Mouse (Mus musculus): ENCODE measurements around the gene Ebf3.

- TF ChIP-seq CTCF (IDR thresholded peaks at IDR 0.05; ENCODE audit: control insufficient read depth, insufficient read depth, low read length): no peak
- TF ChIP-seq POLR2A (IDR thresholded peaks at IDR 0.05; ENCODE audit: borderline replicate concordance, control insufficient read depth, low read depth, low read length): no peak
Observed at GRCm38 (mm10) chr7:137297131-137297530, 17.1 kb downstream of the Ebf3 start.

Data from bone marrow, adult 2 months (tissue).